Mouse (Mus musculus): ENCODE measurements around the gene Neu1. TPM values are rescaled to one million over a fixed set of nuclear protein-coding genes. Genes with fewer than 3 reads are reported as not detected.
A peak's percentile ranks its signal among the peaks of the same experiment; 100 is the strongest.
"Not testable (repeated sequence)": the region's sequence is repeated elsewhere in the genome, so short reads cannot be mapped to it uniquely, and the experiment has no call there.

Gene Neu1
- polyA plus RNA-seq, 1 experiment from 2014 or later = 36.8 TPM

DNA sequence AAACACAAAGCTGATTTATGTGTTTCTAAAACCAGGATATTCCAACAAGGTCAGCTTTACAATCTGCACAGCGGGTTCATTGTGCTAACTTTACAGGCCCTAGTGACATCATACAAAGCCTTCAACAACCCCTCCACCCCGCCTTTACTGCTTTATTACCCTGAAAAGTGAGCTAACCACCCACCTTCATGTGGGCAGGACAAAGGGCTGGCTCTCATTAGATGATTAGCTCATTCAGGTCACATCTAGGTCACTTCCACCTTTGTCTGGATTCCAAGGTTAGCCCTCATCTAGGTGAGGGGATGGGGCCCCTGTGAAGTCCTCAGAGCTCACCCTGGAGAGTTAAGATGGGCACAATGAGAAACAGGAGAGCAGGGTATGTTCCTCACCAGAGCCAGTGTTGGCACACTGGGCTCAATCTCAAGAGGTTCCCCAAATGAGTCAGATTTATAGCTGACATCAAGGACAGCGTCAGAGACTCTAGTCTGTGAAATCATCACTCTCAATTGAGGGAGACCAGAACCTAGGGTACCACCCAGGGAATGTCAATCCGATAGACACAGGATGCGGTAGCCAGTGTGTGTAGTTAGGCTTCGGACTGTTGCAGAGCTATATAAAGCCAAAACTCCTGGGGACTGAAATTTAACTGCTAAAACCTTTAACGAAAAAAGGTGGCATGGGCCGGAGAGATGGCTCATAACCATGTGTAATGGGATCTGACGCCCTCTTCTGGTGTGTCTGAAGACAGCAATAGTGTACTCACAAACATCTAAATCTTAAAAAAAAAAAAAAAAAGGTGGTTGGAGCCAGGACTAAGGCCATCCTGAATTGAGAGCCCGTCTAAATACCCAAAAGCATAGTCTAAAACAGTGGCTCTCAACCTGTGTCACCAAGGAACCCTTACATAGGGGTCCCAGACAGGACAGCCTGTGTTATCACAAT, 19.7 kb downstream of the Neu1 start:
- H3K27ac ChIP-seq (ENCODE audit: low read length) = peak overlapping the region; percentile 92
- WGBS = 18% methylated on average over 10 of the region's 10 CpGs
- H3K9ac ChIP-seq (replicated peaks; ENCODE audit: low read depth, low read length) = peak overlapping the region; percentile 100
- H3K36me3 ChIP-seq (ENCODE audit: control insufficient read depth, insufficient read depth) = peaks cover 10% of the 10 kb centered on the region
- H3K27me3 ChIP-seq (replicated peaks; ENCODE audit: control insufficient read depth, insufficient read depth, low read length) = no peaks in the 10 kb centered on the region
- ATAC-seq = no peak
- peaks cover 16% of the 10 kb centered on the region for H3K4me1 ChIP-seq (replicated peaks; ENCODE audit: control insufficient read depth, insufficient read depth, low read length)
- H3K4me2 ChIP-seq (ENCODE audit: low read length) = peak overlapping the region; percentile 75
- no peaks in the 10 kb centered on the region for H3K9me3 ChIP-seq (ENCODE audit: control insufficient read depth, low read length)
- peak overlapping the region; percentile 99 for H3K4me3 ChIP-seq (replicated peaks; ENCODE audit: low read length)

DNA sequence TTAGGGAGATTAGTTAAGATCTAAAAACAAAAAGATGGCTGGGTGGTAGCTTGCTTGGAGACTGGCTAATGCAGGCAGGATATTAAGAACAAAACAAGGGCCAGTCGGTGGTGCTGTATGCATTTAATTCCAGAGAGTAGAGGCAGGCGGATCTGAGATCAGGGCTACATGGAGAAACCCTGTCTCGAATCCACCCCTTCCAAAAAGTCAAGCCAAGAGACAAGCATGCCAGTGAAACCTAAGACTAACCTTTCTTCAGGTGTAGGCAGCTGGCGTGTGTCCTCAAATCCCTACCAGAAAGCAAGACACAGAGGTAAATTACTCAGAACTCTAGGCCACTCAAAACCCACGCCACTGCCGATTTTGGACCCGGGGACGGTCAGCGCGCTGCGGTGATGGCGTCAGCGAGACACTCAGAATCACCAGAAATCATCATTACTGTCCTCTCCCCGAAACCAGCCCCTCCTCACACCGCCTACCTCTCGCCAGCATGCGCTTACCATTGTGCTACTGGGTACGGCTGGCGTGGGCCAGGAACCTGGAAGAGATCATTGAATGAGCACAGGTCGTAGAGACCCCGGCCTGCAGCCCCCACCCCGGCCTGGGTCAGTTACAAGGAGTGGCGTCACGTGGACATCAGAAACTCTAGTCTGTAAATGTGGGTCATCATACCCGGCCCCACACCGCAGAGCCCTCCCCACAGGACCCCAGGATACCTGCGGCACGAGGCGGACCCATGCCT, 20.8 kb downstream of the Neu1 start:
- Histone ChIP-seq H3K4me2 (ENCODE audit: low read length) (peak overlapping the region; percentile 75), H3K4me1 (replicated peaks; ENCODE audit: control insufficient read depth, insufficient read depth, low read length) (peaks cover 16% of the 10 kb centered on the region), H3K27ac (ENCODE audit: low read length) (peak overlapping the region; percentile 92), H3K36me3 (ENCODE audit: control insufficient read depth, insufficient read depth) (peaks cover 10% of the 10 kb centered on the region), H3K4me3 (replicated peaks; ENCODE audit: low read length) (peak overlapping the region; percentile 99), H3K9ac (replicated peaks; ENCODE audit: low read depth, low read length) (peak overlapping the region; percentile 100), H3K27me3 (replicated peaks; ENCODE audit: control insufficient read depth, insufficient read depth, low read length) (0 out of 2 replicates have a peak, but pooled peaks cover under 1% of the 10 kb centered on the region), H3K9me3 (ENCODE audit: control insufficient read depth, low read length) (no peaks in the 10 kb centered on the region)
- WGBS = under 1% methylated on average over 29 of the region's 29 CpGs
- ATAC-seq = peak; percentile 56

DNA sequence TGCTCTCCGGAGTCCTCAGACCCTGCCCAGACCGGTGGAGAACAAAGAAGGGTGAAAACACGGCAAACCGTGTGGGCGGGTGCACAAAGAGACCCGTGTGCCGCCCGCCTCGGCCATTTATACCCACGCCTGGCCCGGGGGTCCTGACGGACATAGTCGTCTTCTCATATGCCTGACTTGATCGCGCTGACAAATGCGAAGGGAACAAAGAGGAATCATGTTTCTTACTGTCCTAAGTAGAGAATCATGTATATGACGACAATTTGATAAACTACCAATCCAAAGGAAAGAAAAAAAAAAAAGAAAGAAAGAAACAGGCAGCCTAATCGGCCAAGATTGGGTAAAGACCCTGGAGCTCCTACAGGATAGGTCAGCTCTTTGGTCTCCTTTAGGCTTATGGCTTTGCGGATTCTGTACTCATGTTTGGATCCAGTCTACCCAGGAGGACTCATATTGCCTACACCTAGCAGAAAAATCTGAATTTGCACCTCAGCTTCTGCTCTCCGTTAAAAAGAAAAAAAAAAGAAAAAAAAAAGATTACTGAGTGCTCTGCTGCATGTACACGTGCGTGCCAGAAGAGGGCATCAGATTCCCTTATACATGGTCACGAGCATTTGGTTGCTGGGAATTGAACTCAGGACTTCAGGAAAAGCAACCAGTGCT, 21.5 kb downstream of the Neu1 start:
- Histone ChIP-seq H3K4me2 (ENCODE audit: low read length) (peak overlapping the region; percentile 75), H3K9me3 (ENCODE audit: control insufficient read depth, low read length) (no peaks in the 10 kb centered on the region), H3K27me3 (replicated peaks; ENCODE audit: control insufficient read depth, insufficient read depth, low read length) (0 out of 2 replicates have a peak, but pooled peaks cover 2% of the 10 kb centered on the region), H3K9ac (replicated peaks; ENCODE audit: low read depth, low read length) (peak overlapping the region; percentile 100), H3K27ac (ENCODE audit: low read length) (peak overlapping the region; percentile 92), H3K36me3 (ENCODE audit: control insufficient read depth, insufficient read depth) (peaks cover 10% of the 10 kb centered on the region), H3K4me1 (replicated peaks; ENCODE audit: control insufficient read depth, insufficient read depth, low read length) (peaks cover 16% of the 10 kb centered on the region), H3K4me3 (replicated peaks; ENCODE audit: low read length) (peak overlapping the region; percentile 99)
- peak; percentile 85 for ATAC-seq
- WGBS = under 1% methylated on average over 23 of the region's 23 CpGs

DNA sequence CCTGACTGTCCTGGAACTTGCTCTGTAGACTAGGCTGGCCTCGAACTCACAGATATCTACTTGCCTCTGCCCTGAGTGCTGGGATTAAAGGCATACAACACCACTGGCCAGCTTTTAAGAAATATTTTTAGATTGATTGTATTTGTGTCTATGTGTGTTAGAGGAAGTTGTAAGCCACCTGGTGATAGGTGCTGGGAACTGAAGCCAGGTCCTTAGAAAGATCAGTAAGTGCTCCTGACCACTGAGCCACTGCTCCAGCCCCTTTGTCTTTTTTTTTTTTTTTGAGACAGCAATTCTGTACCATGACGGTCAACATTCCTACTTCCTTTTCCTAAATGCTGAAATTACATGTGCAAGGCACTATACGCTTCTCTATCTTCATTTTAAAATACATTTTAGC, 22.2 kb downstream of the Neu1 start:
- 92% methylated on average over 3 of the region's 3 CpGs for WGBS
- Histone ChIP-seq H3K9ac (replicated peaks; ENCODE audit: low read depth, low read length) (no peak overlapping the region), H3K27me3 (replicated peaks; ENCODE audit: control insufficient read depth, insufficient read depth, low read length) (0 out of 2 replicates have a peak, but pooled peaks cover 2% of the 10 kb centered on the region), H3K9me3 (ENCODE audit: control insufficient read depth, low read length) (no peaks in the 10 kb centered on the region), H3K4me1 (replicated peaks; ENCODE audit: control insufficient read depth, insufficient read depth, low read length) (peaks cover 16% of the 10 kb centered on the region), H3K4me2 (ENCODE audit: low read length) (no peak overlapping the region), H3K27ac (ENCODE audit: low read length) (no peak overlapping the region; the same call in 1 of the 2 replicates), H3K36me3 (ENCODE audit: control insufficient read depth, insufficient read depth) (peaks cover 10% of the 10 kb centered on the region), H3K4me3 (replicated peaks; ENCODE audit: low read length) (no peak overlapping the region; the same call in 1 of the 2 replicates)
- no peak for ATAC-seq

DNA sequence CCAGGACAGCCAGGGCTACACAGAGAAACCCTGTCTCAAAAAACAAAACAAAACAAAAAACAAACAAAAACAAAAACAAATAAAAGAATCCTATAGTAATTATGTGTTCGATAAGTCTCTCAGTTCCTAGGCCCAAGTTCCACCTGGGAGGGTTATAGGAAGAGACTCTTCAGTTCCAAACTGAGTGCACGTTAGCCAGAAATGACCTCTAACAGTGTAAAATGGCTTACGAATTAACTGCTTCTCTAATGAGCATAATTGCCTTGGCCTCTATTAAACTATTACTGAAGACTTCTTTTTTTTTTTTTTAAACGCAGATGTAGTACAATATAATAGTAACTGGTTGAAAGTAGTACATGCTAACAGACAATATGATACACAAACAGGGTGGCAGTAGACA, 22.9 kb downstream of the Neu1 start:
- H3K36me3 ChIP-seq (ENCODE audit: control insufficient read depth, insufficient read depth) = peaks cover 10% of the 10 kb centered on the region
- H3K4me1 ChIP-seq (replicated peaks; ENCODE audit: control insufficient read depth, insufficient read depth, low read length) = peaks cover 16% of the 10 kb centered on the region
- no peak overlapping the region for H3K9ac ChIP-seq (replicated peaks; ENCODE audit: low read depth, low read length)
- H3K4me3 ChIP-seq (replicated peaks; ENCODE audit: low read length) = no peak overlapping the region
- ATAC-seq = no peak
- 0 out of 2 replicates have a peak, but pooled peaks cover 2% of the 10 kb centered on the region for H3K27me3 ChIP-seq (replicated peaks; ENCODE audit: control insufficient read depth, insufficient read depth, low read length)
- no peak overlapping the region for H3K27ac ChIP-seq (ENCODE audit: low read length)
- H3K4me2 ChIP-seq (ENCODE audit: low read length) = no peak overlapping the region
- no peaks in the 10 kb centered on the region for H3K9me3 ChIP-seq (ENCODE audit: control insufficient read depth, low read length)
- 81% methylated on average over 4 of the region's 4 CpGs for WGBS

DNA sequence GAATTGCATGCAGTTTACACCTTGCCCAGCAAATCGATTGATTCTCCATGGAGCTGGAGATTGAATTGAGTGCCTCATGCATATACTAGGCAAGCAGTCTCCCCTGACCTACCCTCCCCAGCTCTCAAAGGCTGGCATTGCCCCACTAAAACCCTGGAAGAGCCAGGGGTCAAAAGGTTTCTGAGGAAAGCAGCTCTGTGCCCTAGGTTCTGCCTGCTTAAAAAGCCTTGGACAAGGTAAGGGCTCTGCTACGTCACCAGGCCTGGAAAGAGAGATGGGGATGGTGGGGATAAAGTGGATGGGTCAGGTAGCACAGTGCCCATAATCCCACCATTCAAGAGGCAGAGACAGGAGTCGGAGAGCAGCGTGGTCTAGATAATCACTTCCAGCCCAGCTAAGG, 23.8 kb downstream of the Neu1 start:
- 71% methylated on average over 4 of the region's 4 CpGs for WGBS

DNA sequence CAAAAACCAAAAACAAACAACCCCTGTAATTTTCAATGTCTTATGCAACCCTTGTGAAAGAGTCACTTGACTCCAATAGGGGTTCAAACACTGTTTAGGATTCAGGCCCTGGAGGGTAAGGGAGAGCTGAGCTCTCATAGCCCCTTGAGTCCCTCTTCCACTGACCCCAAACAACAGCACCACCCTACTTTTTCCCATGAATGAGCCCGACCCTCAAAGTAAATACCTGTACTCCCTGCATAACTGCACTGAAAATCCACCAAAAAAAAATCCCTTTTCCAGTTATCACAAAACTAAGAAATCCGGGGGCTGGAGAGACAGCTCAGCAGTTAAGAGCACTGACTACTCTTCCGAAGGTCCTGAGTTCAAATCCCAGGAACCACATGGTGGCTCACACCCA, 24.8 kb downstream of the Neu1 start:
- WGBS = 77% methylated on average over 3 of the region's 3 CpGs
- Histone ChIP-seq H3K9ac (replicated peaks; ENCODE audit: low read depth, low read length) (no peak overlapping the region), H3K4me1 (replicated peaks; ENCODE audit: control insufficient read depth, insufficient read depth, low read length) (peaks cover 10% of the 10 kb centered on the region), H3K36me3 (ENCODE audit: control insufficient read depth, insufficient read depth) (no peaks in the 10 kb centered on the region), H3K27ac (ENCODE audit: low read length) (no peak overlapping the region), H3K4me2 (ENCODE audit: low read length) (no peak overlapping the region), H3K9me3 (ENCODE audit: control insufficient read depth, low read length) (no peaks in the 10 kb centered on the region), H3K27me3 (replicated peaks; ENCODE audit: control insufficient read depth, insufficient read depth, low read length) (peaks cover 5% of the 10 kb centered on the region; the same call in 1 of the 2 replicates), H3K4me3 (replicated peaks; ENCODE audit: low read length) (no peak overlapping the region)
- ATAC-seq = no peak

More for the DNA sequence above, 23.8 kb downstream of the Neu1 start:
- Histone ChIP-seq H3K4me2 (ENCODE audit: low read length) (no peak overlapping the region), H3K27ac (ENCODE audit: low read length) (no peak overlapping the region), H3K27me3 (replicated peaks; ENCODE audit: control insufficient read depth, insufficient read depth, low read length) (peaks cover 2% of the 10 kb centered on the region; the same call in 1 of the 2 replicates), H3K9ac (replicated peaks; ENCODE audit: low read depth, low read length) (no peak overlapping the region), H3K4me3 (replicated peaks; ENCODE audit: low read length) (no peak overlapping the region), H3K36me3 (ENCODE audit: control insufficient read depth, insufficient read depth) (peaks cover 5% of the 10 kb centered on the region), H3K4me1 (replicated peaks; ENCODE audit: control insufficient read depth, insufficient read depth, low read length) (peaks cover 19% of the 10 kb centered on the region), H3K9me3 (ENCODE audit: control insufficient read depth, low read length) (no peaks in the 10 kb centered on the region)
- no peak for ATAC-seq

DNA sequence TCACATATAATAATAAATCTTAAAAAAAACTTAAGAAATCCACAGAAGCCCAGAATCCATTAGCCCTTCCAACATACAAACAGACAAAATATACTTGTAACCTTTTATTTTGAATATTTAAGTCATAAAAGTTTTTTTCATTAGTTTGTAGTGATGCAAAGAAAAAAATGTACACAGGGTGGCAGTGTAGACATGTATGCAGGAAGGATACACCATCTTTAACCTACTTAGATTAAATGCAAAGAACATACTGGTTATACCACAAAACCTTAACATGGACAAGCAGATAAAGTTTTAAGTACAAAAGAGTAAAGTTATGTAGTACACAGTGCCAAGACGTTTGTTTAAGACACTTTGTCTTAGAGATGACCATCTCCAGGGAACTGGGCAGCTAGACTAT, 25.3 kb downstream of the Neu1 start:
- ATAC-seq = no peak
- 44% methylated on average over 1 of the region's 1 CpGs for WGBS
- Histone ChIP-seq H3K36me3 (ENCODE audit: control insufficient read depth, insufficient read depth) (no peaks in the 10 kb centered on the region), H3K4me1 (replicated peaks; ENCODE audit: control insufficient read depth, insufficient read depth, low read length) (peaks cover 7% of the 10 kb centered on the region), H3K4me3 (replicated peaks; ENCODE audit: low read length) (no peak overlapping the region), H3K27me3 (replicated peaks; ENCODE audit: control insufficient read depth, insufficient read depth, low read length) (peaks cover 7% of the 10 kb centered on the region; the same call in 1 of the 2 replicates), H3K9me3 (ENCODE audit: control insufficient read depth, low read length) (no peaks in the 10 kb centered on the region), H3K9ac (replicated peaks; ENCODE audit: low read depth, low read length) (no peak overlapping the region), H3K4me2 (ENCODE audit: low read length) (no peak overlapping the region), H3K27ac (ENCODE audit: low read length) (no peak overlapping the region)

DNA sequence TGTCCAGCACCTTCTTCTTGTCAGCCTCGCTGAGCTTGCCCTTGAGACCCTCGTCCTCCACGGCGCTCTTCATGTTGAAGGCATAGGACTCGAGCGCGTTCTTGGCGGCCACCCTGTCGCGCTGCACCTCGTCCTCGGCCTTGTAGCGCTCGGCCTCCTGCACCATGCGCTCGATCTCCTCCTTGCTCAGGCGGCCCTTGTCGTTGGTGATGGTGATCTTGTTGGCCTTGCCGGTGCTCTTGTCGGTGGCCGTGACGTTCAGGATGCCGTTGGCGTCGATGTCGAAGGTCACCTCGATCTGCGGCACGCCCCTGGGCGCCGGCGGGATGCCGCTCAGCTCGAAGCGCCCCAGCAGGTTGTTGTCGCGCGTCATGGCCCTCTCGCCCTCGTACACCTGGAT, 26.2 kb downstream of the Neu1 start:
- WGBS = 17% methylated on average over 34 of the region's 40 CpGs
- H3K27me3 ChIP-seq (replicated peaks; ENCODE audit: control insufficient read depth, insufficient read depth, low read length); H3K9ac ChIP-seq (replicated peaks; ENCODE audit: low read depth, low read length); H3K4me1 ChIP-seq (replicated peaks; ENCODE audit: control insufficient read depth, insufficient read depth, low read length); H3K27ac ChIP-seq (ENCODE audit: low read length); ATAC-seq; H3K4me3 ChIP-seq (replicated peaks; ENCODE audit: low read length); H3K9me3 ChIP-seq (ENCODE audit: control insufficient read depth, low read length); H3K36me3 ChIP-seq (ENCODE audit: control insufficient read depth, insufficient read depth); H3K4me2 ChIP-seq (ENCODE audit: low read length): not testable (repeated sequence)
